Mouse (Mus musculus) heart, postnatal 25 days (tissue): Measurements from ENCODE around the gene Rel. TPM values are rescaled to one million over a fixed set of nuclear protein-coding genes. Genes with fewer than 3 reads are reported as not detected.

Experiments
- DNase-seq: peaks from one replicate; pipeline ENCODE4 v3.0.0; 2022; ENCODE audit warnings: low spot score
- intact Hi-C: fragments of 180-260 bp; cut with DNase I; formaldehyde crosslinking; loops from one replicate; pipeline ENCODE4 v1.15.1; 2025
- total RNA-seq, 2 experiments: library from RNA; stranded (reverse); gene quantifications; 2 replicates each; pipeline ENCODE4 v1.2.3; 2021

The Rel gene
- total RNA-seq, 2 experiments from 2014 or later, result 8.5 to 10.5 TPM

DNA sequence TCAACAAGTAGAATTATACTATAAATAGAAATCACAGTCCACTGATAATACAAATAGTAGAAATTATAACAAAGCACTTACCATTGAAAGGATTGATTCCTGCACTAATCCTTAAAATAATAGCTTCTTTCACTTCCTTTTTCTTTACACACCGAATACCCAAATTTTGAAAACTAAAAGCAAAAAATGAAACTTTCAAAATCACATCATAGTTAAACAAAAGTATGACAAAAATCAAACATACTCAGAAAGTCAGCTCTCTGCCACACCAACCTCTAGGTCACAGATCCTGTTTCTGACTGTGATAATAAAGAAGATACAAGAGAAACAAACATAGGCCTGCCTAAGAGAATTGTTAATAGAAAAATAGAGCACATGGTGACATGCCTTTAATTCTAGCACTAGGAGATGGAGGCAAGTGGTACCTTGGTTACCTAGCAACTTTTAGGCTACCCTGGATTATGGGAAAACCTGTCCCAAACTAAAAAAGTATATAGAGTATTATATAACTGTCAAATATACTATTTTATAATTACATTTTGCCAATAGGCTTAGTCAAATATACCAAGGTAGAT lies 17.5 kb downstream of the Rel start:
- DNase-seq, result no peak
- intact Hi-C loops, result no loop called here

DNA sequence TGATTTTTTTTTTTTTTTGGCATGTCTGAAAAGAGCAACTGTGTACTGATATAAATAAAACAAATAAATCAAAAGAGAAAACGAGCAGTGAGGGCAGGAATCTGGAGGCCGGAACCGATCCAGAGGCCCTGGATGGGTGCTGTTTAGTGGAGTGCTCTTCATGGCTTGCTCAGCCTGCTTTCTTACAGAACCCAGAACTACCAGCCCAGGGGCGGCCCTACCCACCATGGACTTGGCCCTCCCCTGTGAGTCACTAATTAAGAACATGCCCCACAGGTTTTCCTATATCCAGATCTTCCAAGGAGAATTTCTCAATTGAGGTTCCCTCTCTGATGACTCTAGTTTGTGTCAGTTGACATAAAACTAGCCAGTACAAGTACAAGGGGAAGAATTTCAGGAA lies 24.7 kb downstream of the Rel start:
- intact Hi-C loops, result no loop called here
- DNase-seq, result no peak

DNA sequence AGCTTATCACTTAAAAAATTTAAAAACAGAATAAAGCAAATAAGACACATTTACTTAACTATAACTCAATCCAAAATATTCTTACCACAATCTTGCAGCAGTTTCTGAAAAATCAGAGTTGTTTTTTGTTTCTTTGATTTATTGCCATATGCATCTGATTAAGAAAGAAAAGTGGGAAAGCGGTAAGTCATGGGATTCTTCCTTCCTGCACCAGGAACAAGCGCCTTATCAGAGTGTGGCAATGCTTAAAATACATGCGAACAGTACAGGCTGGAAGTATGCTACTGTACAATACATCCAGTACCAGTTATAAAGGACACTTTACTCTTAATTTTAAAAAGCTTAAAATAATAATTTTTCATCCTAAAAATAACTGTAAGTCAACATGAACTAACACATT lies 26.4 kb downstream of the Rel start:
- intact Hi-C loops, result loop anchor here (5.0 kb wide), 1 partner anchor 133 kb away; no protein-coding TSS in a partner anchor
- DNase-seq, result no peak

DNA sequence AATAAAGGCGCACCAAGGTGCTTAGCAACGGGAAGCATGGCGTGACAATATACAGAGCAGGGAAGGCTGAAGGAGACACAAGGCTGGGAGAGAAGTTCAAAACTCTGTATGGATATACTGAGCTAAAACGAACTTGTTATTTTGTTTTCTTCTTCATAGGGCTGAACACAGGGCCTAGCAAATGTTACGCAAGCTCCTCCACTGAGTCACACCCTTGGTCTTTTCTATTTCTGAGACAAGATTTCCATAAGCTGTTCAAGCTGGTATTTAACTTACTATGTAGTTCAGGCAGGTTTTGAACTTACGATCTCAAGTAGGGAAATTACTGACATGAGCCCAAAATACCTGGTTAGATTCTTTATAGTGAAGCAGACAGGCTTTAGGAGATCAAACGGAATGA lies 29.4 kb downstream of the Rel start:
- no peak for DNase-seq
- intact Hi-C loops, result loop anchor here (5.0 kb wide), 1 partner anchor 136 kb away; no protein-coding TSS in a partner anchor

DNA sequence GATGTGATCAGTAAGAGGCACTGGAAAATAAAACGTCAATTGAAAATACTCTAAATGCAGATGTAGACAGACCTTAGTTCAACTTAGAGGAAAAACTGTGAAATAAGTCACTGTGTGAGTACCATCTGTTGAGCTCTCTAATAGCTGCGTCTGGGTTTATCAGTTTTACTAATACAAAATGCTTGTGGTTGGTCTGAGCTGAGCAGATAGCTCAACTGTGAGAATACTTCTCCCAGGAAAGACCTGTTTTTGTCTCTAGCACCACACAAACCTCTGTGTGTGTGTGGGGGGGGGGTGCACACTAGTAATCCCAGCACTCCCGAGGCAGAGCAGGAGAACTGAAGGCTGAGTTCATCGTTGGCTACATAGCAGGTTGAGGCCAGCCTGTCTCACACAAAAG lies 29.9 kb downstream of the Rel start:
- intact Hi-C loops, result loop anchor here (5.0 kb wide), 1 partner anchor 136 kb away; no protein-coding TSS in a partner anchor
- DNase-seq, result no peak

DNA sequence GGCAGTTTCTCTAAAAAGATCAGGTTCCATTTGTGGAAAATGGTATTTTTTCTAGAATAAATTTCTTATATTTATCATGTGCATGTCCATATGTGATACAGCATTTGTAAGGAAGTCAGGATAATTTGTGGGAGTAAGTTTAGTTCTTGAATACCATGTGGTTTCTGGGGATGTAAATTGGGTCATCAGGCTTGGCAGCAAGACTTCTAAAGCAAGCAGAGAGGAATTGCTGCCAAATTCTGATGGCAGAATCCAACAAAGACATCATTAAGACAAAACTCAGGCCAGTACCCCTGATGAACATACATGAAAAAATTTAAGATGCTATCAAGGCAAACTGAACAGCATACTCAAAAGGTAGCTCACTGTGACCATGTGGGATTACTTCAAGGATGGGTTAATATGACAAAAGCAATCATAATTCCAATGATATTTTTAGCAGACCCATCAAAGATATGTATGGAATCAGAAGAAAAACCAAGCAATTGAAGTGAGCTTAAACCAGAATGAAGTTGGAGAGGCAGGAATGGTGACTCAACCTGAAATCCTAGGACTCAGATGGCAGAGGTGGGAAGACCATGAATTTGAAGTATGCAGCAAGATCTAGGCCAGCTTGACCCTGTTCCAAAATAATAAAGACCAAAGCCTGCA lies 34.8 kb downstream of the Rel start:
- no peak for DNase-seq
- intact Hi-C loops, result no loop called here

DNA sequence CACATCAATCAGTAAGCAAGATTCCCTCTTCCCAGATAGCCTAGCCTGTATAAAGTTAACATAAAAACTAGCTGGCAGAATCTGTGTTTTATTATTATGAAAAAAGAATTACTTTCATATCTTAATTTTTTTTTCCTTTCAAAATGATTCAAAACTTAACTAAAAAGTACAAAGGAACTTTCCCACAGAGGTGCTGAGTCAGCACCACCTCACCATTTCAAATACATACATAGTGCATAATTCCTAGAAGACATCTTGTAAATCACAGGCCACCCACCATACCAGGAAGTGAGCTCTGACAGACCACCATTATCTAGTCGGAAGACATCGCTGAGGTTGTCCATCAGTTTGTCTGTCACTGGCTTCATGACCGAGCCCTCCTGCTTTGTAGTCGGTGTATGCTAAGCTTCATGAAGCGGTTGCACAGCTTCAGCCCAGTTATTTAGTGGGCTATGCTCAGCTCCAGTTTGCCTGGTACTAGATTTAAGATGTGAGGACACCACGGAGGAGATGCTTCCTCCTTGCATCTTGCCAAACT lies 36.0 kb downstream of the Rel start:
- intact Hi-C loops, result no loop called here
- no peak for DNase-seq

DNA sequence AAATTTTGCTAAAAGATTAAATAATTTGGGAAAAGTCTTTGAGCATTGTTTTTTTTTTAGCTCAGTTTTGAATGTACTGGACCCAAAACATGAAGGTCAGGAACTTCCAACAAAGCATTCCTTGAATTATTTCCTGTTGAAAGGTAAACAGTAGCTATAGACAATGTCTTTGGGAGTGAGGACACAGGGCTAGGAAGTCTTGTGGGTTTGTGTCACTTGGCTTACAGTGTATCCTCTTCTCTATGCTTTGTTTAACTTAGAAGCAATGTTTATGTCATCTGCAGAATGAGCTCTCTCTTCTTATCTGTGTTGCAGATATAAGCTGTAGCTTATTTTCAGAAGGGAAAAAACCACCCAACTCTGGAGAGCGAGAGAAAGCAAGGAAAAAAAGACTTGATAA lies 37.9 kb downstream of the Rel start:
- intact Hi-C loops, result no loop called here
- no peak for DNase-seq

DNA sequence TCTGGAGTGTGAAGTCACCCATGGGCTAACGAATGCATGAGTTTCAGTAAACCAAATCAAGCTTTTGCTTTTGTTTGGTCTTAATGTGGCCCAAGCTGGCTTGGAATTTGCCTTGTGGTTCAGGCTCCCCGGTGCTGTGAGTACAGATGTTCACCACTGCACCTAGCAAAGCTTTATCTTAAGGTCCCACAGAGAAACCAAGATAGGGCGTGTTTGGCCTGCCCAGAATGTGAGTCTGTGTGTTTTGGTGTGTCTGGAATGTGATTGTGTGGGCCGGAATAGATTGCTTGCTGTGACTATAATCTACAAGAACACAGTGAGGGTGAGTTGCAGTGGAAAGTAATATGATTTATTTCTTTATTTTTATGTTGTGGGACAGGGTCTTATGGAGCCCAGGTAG lies 40.6 kb downstream of the Rel start:
- DNase-seq, result no peak
- intact Hi-C loops, result no loop called here

DNA sequence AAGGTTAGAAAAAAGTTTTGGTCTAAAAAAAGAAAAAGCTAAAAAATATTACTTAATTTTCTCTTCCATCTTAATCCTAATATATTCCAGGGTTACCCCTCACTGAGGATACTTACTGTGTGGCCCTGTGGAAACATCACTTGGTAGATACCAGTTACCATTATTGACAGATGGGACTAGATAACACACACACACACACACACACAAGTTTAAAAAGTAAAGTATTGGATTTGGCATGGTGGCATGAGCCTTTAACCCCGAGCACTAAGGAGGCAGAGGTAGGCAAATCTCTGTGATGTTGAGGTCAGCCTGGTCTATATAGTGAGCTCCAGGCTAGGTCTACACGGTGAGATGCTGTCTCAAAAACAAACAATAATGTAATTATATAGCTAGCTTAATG lies 42.6 kb downstream of the Rel start:
- no peak for DNase-seq
- intact Hi-C loops, result no loop called here

DNA sequence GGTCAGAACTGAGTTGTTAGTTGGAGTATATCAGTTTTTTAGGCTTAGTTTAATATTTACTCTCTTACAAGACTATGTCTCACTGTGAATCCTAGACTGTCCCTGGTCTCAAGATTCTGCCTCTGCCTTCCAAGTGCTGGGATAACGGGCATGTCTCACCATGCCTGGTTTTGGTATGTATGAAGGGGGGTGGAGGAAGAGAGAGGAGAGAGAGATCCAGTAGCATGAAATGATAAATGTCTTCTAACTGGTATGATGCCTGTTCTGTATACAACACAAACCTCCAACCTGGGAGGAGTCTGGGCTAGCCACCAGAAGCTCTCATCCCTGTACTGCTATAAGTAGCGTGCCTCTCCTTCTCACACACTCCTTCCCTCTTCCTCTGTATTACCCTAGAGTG lies 44.3 kb downstream of the Rel start:
- DNase-seq, result no peak
- intact Hi-C loops, result no loop called here

DNA sequence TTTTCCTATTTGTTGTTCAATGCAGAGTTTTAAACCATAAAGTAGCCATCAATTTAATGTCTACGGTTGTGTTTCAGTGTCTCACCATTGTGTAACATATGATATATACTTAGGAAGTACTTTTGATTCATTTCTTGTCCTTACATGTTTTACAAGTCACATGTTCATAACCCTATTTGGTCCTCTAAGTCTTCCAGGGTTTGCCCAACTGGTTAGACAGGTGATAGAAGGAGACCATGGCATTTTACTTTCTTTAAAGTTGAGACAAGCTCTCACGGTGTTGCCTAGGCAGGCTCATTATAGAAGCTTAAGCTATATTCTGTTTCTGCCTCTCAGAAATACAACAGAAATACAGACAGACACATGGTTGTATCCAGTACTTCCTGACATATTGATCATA lies 44.9 kb downstream of the Rel start:
- intact Hi-C loops, result no loop called here
- DNase-seq, result no peak

DNA sequence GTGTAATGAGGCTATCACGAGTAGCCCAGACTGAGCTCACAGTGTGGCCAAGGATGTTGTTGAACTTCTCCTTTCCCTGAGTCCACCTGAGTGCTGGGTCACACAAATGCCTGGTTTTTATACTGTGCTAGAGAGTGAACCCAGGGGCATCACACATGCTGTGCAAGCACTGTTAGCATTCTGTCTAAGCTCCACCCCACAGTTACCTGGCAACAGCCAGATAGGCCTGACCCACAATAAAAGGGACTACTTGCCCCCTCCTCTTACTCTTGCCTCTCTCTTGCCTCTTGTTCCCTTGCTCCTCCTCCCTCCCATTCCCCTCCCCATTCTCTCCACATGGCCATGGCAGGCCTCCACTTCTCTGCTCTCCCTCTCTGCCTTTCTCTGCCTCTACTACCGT lies 48.4 kb downstream of the Rel start:
- no peak for DNase-seq
- intact Hi-C loops, result no loop called here

DNA sequence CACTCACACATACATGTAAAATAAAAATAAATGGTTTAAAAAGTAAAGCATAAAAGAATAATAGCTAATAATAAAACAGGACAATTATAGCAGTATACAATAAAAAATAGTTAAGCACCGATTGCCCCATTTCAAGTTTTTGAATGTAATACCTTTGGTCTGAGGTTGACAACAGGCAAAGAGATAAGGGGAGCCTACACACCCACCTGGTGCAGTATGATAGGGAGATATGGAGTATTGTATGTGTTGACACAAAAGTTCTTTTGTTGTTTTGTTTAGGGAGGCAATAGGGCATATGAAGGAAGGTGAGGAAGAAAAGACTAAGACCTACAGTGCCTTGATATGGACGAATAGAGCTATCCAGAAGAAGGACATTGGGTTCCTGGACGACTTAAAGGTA lies 50.9 kb downstream of the Rel start:
- intact Hi-C loops, result no loop called here
- DNase-seq, result no peak

DNA sequence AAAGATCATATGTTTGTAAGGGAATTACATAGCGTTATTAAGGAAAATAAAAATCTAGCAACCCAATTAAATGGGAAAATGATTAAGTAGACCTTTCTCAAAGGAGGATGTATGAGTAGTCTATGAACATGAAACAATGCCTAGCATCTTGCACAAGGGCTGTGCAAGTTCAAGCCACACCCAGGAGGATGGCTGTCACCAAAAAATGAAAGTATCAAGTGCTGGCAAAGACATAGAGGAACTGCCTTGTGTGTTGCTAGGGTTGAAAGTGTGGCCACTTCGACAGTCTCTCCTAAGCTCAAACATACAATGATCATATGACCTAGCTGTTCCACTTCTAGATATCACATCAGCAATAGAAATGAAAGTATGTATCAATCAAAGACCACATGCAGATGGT lies 51.9 kb downstream of the Rel start:
- intact Hi-C loops, result no loop called here
- no peak for DNase-seq

DNA sequence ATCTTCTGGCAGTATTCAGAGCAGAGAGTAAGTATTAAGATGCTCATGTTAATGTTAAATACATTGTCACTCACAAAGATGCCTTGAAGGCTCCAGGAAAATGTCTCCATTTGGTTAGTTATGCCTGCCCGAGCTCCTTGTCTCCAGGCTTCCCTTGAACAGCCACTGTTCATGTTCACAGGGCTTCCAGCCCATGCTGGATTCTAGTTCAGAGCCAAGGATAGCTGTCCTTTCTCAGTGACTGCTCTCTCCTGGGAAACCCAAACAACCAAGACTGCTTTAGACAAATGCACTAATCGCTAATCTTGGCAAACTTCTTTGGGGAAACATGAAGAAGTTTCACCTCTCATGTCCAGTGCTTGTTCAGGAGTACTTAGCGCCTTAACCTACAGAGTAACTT lies 58.5 kb downstream of the Rel start:
- DNase-seq, result no peak
- intact Hi-C loops, result no loop called here

DNA sequence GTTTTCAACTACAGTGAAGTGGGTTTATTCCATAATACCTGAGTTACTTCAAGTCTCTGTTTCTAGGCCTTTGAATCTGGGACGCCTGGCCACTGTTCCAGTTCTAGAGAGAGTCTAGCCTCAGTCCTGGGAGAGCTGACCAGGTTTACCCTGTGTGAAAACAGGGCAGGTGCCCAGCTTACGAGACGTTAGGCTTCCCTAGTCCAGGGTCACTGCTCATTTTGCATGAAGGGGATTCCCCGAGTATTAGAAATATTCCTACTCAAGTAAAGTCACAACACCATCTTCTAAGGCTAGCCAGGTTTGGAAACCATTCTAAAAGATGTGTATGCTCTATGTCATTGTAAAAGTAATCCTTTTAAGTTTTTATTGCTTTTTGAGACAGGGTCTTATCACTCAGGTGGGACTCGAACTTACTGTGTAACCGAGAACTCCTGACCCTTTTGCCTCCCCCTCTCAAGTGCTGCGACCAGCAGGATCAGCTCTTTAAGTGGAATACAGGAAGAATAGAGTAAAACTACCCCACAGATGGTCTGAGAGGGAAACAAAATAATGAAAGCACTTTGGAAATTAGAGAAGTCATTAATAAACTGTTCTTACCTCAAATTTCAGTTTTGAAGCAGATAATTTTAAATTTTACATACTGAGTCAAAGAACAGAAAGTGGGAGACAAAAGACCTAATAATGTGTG lies 66.0 kb downstream of the Rel start:
- intact Hi-C loops, result no loop called here

DNA sequence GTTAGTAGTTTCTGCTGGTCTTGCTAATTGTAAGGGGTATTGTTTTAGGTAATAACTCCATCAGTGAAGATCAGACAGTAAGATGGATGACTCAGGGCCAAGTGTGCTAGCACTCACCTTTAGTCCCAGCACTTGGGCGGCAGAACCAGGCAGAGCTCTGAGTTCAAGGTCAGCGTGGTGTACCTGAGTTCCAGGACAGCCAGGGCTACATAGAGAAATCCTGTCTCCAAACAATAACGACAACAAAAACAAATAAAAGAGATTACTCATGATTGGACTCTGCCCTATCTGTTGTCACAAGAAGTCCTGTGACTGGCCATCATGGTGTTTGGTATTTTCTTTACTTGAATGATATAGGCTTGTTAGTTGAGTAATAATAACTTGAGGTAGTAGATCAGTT lies 68.9 kb downstream of the Rel start:
- DNase-seq, result no peak
- intact Hi-C loops, result no loop called here

More for the DNA sequence above, 66.0 kb downstream of the Rel start:
- no peak for DNase-seq

DNA sequence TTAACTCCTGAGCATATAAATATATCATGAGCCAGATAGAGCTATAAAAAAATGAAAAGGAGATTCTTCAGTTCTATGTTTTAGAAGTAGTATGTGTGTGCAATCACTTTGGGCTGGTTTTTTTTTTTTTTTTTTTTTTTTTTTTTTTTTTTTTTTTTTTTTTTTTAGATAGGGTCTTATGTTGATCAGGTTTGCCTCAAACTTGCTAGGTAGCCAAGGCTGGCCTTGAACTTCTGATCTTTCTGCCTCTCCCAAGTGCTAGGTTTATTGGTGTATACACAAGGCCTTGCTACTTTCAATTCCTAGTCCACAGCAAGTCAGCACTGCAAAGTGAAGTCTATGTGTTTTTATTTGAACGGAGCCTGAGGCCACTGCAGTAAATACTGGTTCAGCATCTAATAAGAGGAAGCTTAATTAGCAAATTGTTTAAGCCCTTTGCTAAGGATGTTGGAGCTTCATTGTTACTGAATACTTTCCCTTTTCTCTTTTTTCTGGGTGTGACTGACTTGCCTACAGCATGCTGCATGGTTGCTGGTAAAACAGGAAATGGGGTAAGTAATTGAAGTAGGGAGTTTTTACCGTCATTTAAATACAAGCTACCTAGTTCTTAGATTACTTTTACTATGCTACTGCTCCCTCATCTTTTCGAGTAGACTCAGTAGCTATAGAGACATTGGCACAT lies 71.2 kb downstream of the Rel start:
- intact Hi-C loops, result no loop called here
- DNase-seq, result no peak

DNA sequence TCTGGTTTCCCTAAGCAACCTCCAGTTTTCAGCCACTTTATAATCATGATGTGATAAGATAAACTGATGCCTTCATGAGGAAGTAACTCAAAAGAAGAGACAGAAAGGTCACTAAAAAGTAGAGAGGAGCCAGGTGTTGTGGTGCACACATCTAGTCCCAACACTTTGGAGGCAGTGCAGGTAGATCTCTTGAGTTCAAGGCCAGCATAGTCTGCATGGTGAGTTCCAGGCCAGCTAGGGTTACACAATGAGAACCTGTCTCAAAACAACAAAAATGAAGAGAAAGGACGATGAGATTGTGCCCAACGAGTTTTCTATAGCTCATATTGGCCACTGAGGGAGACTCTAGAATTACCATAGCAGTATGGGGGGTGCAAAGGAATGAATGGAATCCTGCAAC lies 72.2 kb downstream of the Rel start:
- intact Hi-C loops, result no loop called here
- no peak for DNase-seq

DNA sequence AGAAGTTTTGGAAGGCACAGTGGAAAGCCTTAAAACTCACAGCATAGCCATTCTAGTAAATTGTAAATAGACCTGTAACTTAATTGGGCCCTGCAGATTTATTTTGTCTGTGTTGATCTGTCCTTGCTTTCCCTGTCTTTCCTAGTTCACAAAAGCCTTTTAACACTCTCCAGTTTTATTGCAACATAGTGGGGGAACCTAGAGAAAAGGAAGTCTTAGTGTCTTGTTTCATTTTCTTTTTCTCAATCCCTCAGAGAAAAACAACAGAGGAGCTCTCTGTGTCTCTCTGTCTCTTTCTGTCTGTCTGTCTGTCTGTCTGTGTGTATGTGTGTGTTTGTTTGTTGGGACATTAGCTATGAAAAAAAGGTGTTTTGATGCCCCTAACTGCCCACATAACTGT lies 74.9 kb downstream of the Rel start:
- no peak for DNase-seq
- intact Hi-C loops, result no loop called here
